Mouse (Mus musculus) hindbrain, embryonic 11.5 days (tissue): ENCODE measurements at regions not wholly inside any gene's neighbourhood (a gene's known extent, or its start where the extent isn't known, plus 50 kb on each side); places are given as distances from the start of the nearest gene placed in this dataset.

Source experiments
- ATAC-seq: fragments of 200-750 bp; cut with Nextera tagmentation; 2 replicates; pipeline ENCODE4 v1.8.0; 2017; ENCODE audit warnings: mild to moderate bottlenecking, moderate TSS enrichment, moderate library complexity; ENCODE audit not compliant: low FRiP score
- DNase-seq: peaks from one replicate; pipeline ENCODE4 v3.0.0-alpha.2; 2015; ENCODE audit warnings: low spot score
- H3K27ac ChIP-seq: fragments of 300-500 bp; sonication (generic); 2 replicates; pipeline ENCODE4 v1.5.1; 2014; ENCODE audit warnings: mild to moderate bottlenecking, low read depth, low read length
- H3K27me3 ChIP-seq: fragments of 300-500 bp; sonication (generic); 2 replicates; pipeline ENCODE4 v1.6.1; 2014; ENCODE audit warnings: mild to moderate bottlenecking, low read length, moderate library complexity, mixed read lengths; ENCODE audit not compliant: control insufficient read depth, insufficient read depth
- H3K36me3 ChIP-seq: fragments of 300-500 bp; sonication (generic); 2 replicates; pipeline ENCODE4 v1.6.1; 2014; ENCODE audit warnings: mild to moderate bottlenecking, low read length, moderate library complexity, mixed read lengths; ENCODE audit not compliant: control insufficient read depth, insufficient read depth
- H3K4me1 ChIP-seq: fragments of 300-500 bp; sonication (generic); replicated peaks from 2 replicates; pipeline ENCODE4 v1.6.1; 2014; ENCODE audit warnings: low read length, mixed read lengths; ENCODE audit not compliant: control insufficient read depth, insufficient read depth
- H3K4me2 ChIP-seq: fragments of 300-500 bp; sonication (generic); replicated peaks from 2 replicates; pipeline ENCODE4 v1.6.1; 2014; ENCODE audit warnings: mild to moderate bottlenecking, low read depth, low read length
- H3K4me3 ChIP-seq: fragments of 300-500 bp; sonication (generic); 2 replicates; pipeline ENCODE4 v1.5.1; 2014; ENCODE audit warnings: low read depth, low read length
- H3K9ac ChIP-seq: fragments of 300-500 bp; sonication (generic); 2 replicates; pipeline ENCODE4 v1.6.1; 2014; ENCODE audit warnings: low read depth, low read length
- H3K9me3 ChIP-seq: fragments of 300-500 bp; sonication (generic); 2 replicates; pipeline ENCODE4 v1.6.1; 2016; ENCODE audit warnings: low read length; ENCODE audit not compliant: control insufficient read depth
- WGBS: fragments of 180-500 bp; shearing (Covaris S2); extraction: QIAGEN DNeasy Blood & Tissue Kit; methylation state at CpG from one replicate; pipeline ENCODE4 v1.1.7; 2014; 5-methylcytosine and 5-hydroxymethylcytosine counted together

- no peaks in the 10 kb centered on the region for H3K27me3 ChIP-seq
- no peak overlapping the region for H3K27ac ChIP-seq
- 62% methylated on average over 1 of the region's 1 CpGs for WGBS
- no peaks in the 10 kb centered on the region for H3K36me3 ChIP-seq
- ATAC-seq: no peak
- H3K9me3 ChIP-seq: no peaks in the 10 kb centered on the region
- no peaks in the 10 kb centered on the region for H3K4me1 ChIP-seq
- H3K4me2 ChIP-seq: no peak overlapping the region
- DNase-seq: no peak
- no peak overlapping the region for H3K9ac ChIP-seq
- H3K4me3 ChIP-seq: no peak overlapping the region
Observed at GRCm38 (mm10) chr12:42017506-42017905, 531.3 kb upstream of the Lrrn3 start.

GRCm38 (mm10) chr12:42008827-42009383, 522.7 kb upstream of the Lrrn3 start:
- Histone ChIP-seq H3K27ac (no peak overlapping the region), H3K27me3 (no peaks in the 10 kb centered on the region), H3K36me3 (no peaks in the 10 kb centered on the region), H3K4me1 (no peaks in the 10 kb centered on the region), H3K4me2 (no peak overlapping the region), H3K9ac (no peak overlapping the region), H3K9me3 (no peaks in the 10 kb centered on the region), H3K4me3 (no peak overlapping the region)
- DNase-seq (no peak), ATAC-seq (no peak)
- 78% methylated on average over 3 of the region's 3 CpGs for WGBS

- H3K9me3 ChIP-seq: no peaks in the 10 kb centered on the region
- H3K27ac ChIP-seq: no peak overlapping the region
- ATAC-seq (no peak), DNase-seq (no peak)
- no peaks in the 10 kb centered on the region for H3K36me3 ChIP-seq
- H3K4me1 ChIP-seq: no peaks in the 10 kb centered on the region
- no peak overlapping the region for H3K4me2 ChIP-seq
- H3K27me3 ChIP-seq: no peaks in the 10 kb centered on the region
- no peak overlapping the region for H3K4me3 ChIP-seq
- no peak overlapping the region for H3K9ac ChIP-seq
- 79% methylated on average over 2 of the region's 2 CpGs for WGBS
Observed at GRCm38 (mm10) chr12:42006912-42007311, 520.7 kb upstream of the Lrrn3 start.
